Mouse (Mus musculus) stomach, postnatal 0 days (tissue): Measurements from ENCODE around the gene Idh2.

Source experiments
- CTCF ChIP-seq: IDR thresholded peaks from 2 replicates; pipeline ENCODE4 v1.5.1; 2016; ENCODE audit warnings: antibody characterized with exemption, low read depth, mild to moderate bottlenecking, moderate library complexity
- EP300 ChIP-seq: optimal IDR thresholded peaks from 2 replicates; pipeline ENCODE3; 2016; ENCODE audit warnings: antibody characterized with exemption

DNA sequence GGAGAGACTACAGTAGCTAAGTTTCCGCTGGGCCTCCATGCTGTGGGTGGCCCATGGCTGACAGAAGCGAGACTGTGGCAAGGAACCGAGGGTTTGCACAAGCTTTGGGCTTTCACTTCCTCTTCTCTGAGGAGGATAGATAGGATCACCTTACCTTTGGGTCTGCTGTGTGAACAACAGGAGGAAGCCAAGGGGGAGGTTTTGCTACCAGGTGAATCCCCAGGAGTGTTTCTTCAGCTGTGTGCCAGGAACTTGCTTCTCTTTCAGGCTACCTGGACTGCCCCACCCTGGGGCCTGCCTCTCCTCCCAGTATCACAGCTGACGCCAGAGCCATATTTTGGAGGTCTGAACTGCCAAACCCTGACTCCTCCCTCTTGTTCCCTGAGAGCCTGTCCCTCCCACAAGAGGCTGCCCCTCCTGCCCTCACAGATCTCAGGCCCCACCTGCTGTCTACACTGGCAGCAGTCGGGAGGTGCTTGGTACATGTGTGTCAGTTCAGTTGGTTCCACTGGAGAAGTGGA, 40.2 kb downstream of the Idh2 start:
- no peak for TF ChIP-seq EP300
- peak; percentile 53 for TF ChIP-seq CTCF
